Mouse (Mus musculus) ES-E14 (cell line): ENCODE measurements at regions not wholly inside any gene's neighbourhood (a gene's known extent, or its start where the extent isn't known, plus 50 kb on each side); places are given as distances from the start of the nearest gene placed in this dataset.

ENCODE experiments used
- DNase-seq: peaks from one replicate; pipeline ENCODE4 v3.0.0-alpha.2; 2013; ENCODE audit warnings: low read depth, low spot score
- H3K27ac ChIP-seq: 2 replicates; pipeline ENCODE4 v1.5.1; 2012; ENCODE audit warnings: low read depth, mild to moderate bottlenecking, low read length, moderate library complexity, mixed read lengths; ENCODE audit not compliant: poor library complexity, insufficient read depth, severe bottlenecking
- H3K36me3 ChIP-seq: 2 replicates; pipeline ENCODE4 v1.6.1; 2012; ENCODE audit warnings: mild to moderate bottlenecking, low read length, moderate library complexity, mixed read lengths; ENCODE audit not compliant: control insufficient read depth, poor library complexity, insufficient read depth, severe bottlenecking
- H3K4me1 ChIP-seq, 2 experiments: fragments of 150-350 bp in 1 of 2; sonication (generic) in 1 of 2; 2 replicates each; pipeline ENCODE4 v1.6.1; 2012; ENCODE audit warnings: low read length in 2 of 2, mild to moderate bottlenecking in 1 of 2, mixed read lengths in 1 of 2; ENCODE audit not compliant: control insufficient read depth in 2 of 2, insufficient read depth in 2 of 2, poor library complexity in 1 of 2
- H3K4me3 ChIP-seq, 2 experiments: fragments of 150-350 bp in 1 of 2; sonication (generic) in 1 of 2; 2 replicates each; pipeline ENCODE4 v1.5.1; 2012; ENCODE audit warnings: low read length in 2 of 2, low read depth in 1 of 2, mild to moderate bottlenecking in 1 of 2, mixed read lengths in 1 of 2; ENCODE audit not compliant: insufficient read depth in 1 of 2, poor library complexity in 1 of 2, severe bottlenecking in 1 of 2
- H3K9ac ChIP-seq: 2 replicates; pipeline ENCODE4 v1.6.1; 2012; ENCODE audit warnings: low read depth, mild to moderate bottlenecking, low read length, mixed read lengths; ENCODE audit not compliant: poor library complexity, insufficient read depth, severe bottlenecking
- H3K9me3 ChIP-seq: fragments of 150-350 bp; sonication (generic); 2 replicates; pipeline ENCODE4 v1.6.1; 2012; ENCODE audit warnings: low read depth, mild to moderate bottlenecking, low read length; ENCODE audit not compliant: control insufficient read depth, insufficient read depth
- CHD2 ChIP-seq: IDR thresholded peaks from 2 replicates; pipeline ENCODE4 v1.6.1; 2014; ENCODE audit warnings: mild to moderate bottlenecking, low read depth, low read length, inconsistent platforms
- HCFC1 ChIP-seq: IDR thresholded peaks from 2 replicates; pipeline ENCODE4 v1.6.1; 2012; ENCODE audit warnings: low read length, inconsistent platforms, borderline replicate concordance; ENCODE audit not compliant: insufficient read depth
- MAFK ChIP-seq: IDR thresholded peaks from 2 replicates; pipeline ENCODE4 v1.6.1; 2014; ENCODE audit warnings: mild to moderate bottlenecking, low read depth, low read length, inconsistent platforms; ENCODE audit not compliant: insufficient read depth
- ZC3H11A ChIP-seq: IDR thresholded peaks from 2 replicates; pipeline ENCODE4 v1.6.1; 2012; ENCODE audit warnings: low read depth, mild to moderate bottlenecking, inconsistent platforms, low read length, borderline replicate concordance
- ZNF384 ChIP-seq: IDR thresholded peaks from 2 replicates; pipeline ENCODE4 v1.6.1; 2012; ENCODE audit warnings: low read depth, low read length, inconsistent platforms
- in situ Hi-C, 2 experiments: fragments of 600-800 bp; cut with MboI; formaldehyde crosslinking; loops; one replicate each; pipeline ENCODE4 v1.15.1; 2025; ENCODE audit warnings: low sequenced_read_pairs in 2 of 2, inconsistent platforms in 1 of 2; ENCODE audit not compliant: unreplicated experiment in 2 of 2

DNA sequence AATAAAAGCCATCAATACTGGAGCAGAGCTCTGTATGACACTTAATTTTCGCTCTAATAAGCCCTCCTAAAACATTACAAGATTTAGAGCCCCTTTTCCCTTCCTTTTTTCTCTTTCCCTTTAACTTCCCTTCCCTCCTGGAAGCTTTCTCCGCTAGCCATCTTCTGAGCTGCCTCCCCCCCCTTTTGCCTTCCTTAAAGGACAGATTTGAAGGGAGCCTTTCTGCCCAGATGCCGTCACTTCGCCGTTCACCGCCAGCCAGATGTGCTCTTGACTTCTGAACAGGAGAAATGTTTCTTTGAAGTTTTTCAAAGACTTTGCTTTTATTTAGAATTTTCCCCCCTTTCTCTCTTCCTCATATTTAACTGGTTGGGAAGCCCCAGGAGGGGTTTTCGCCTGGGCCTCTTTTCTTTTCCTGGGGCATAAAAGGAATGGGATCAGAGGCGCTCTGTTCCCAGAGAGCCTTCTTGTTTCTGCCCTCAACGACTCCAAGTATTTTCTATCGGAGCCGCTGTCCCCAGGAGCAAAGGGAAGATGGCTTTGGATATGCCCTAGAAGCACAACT, 463.7 kb downstream of the Bnc2 start:
- Histone ChIP-seq H3K27ac (no peak overlapping the region), H3K9ac (no peak overlapping the region)
- no peak for DNase-seq

DNA sequence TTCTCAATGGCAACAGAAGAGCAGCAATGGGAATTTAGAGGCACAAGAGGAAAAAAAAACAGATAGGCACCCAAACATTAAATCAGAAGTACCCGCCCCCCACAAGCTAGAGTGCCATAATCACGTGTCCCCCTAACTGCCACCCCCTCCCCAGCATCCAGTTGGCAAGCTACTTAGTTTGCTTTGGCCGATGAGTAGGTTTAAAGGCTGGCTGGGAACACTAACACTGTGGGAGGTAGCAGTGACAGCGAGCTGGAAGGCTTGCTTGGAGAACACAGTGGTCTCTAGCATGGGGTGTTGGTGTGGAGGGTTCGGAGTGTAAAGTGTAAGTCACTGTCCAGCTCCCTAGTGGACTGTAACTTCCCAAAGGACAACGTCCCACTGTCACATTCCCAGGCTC, 463.1 kb downstream of the Bnc2 start:
- TF ChIP-seq HCFC1 (no peak), CHD2 (no peak), ZC3H11A (no peak), MAFK (no peak), ZNF384 (no peak)
- no peak overlapping the region for H3K9ac ChIP-seq
- no peaks in the 10 kb centered on the region for H3K36me3 ChIP-seq
- no peak overlapping the region for H3K27ac ChIP-seq
- no peaks in the 10 kb centered on the region for H3K9me3 ChIP-seq
- no peak for DNase-seq
- in situ Hi-C loops = no loop called here
- H3K4me1 ChIP-seq = peaks cover 0 to 2% of the 10 kb centered on the region in 2 experiments; a peak in 1 of 4 replicates
- no peak overlapping the region for H3K4me3 ChIP-seq

More for the DNA sequence above, 463.7 kb downstream of the Bnc2 start:
- Histone ChIP-seq H3K36me3 (no peaks in the 10 kb centered on the region), H3K9me3 (no peaks in the 10 kb centered on the region), H3K4me3 (no peak overlapping the region), H3K4me1 (peaks cover 0 to 2% of the 10 kb centered on the region in 2 experiments; a peak in 1 of 4 replicates)
- in situ Hi-C loops = no loop called here
- no peak for TF ChIP-seq HCFC1
- no peak for TF ChIP-seq ZNF384
- no peak for TF ChIP-seq ZC3H11A
- no peak for TF ChIP-seq CHD2
- no peak for TF ChIP-seq MAFK

DNA sequence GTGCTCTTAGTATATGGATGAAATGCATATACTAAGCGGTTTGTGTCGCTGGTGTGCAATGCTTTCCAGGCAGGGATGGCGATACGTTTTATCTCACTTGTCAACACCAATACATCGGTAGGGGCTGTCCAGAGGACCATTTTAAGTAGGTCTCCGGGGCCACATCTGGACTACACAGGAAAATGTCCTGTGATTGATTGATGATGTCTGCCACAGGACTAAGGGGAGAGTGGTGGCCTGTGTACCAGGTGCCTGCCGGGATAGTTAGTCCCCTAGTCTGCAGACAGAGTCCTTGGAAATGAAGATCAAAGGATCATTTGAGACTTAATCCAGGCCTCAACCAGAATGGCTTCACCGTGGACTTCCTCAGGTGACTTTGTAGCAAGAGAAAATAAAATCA, 460.6 kb downstream of the Bnc2 start:
- Histone ChIP-seq H3K4me1 (peaks cover 0 to 2% of the 10 kb centered on the region in 2 experiments; a peak in 1 of 4 replicates), H3K27ac (no peak overlapping the region), H3K9ac (no peak overlapping the region), H3K9me3 (no peaks in the 10 kb centered on the region), H3K36me3 (no peaks in the 10 kb centered on the region), H3K4me3 (no peak overlapping the region)
- TF ChIP-seq ZNF384 (no peak), MAFK (no peak), CHD2 (no peak), HCFC1 (no peak), ZC3H11A (no peak)
- no peak for DNase-seq
- in situ Hi-C loops = no loop called here

DNA sequence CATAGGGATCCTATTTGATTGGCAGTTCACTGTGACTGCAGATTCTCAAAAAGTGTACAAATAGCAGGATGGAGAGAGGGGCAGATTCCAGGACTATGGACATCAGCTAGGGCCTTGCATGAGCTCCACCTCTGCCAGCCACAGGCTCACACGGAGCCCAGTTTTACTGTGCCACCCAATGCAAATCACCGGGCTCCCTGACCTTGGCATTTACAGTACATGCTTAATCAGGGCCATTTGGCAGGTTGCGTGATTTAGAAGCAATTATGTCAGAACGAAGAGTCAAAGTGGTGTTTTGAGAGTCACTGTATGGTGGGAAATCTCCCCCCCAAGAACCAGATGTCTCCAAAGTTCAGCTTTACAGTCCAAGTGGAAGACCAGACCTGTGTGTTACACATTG, 456.1 kb downstream of the Bnc2 start:
- TF ChIP-seq HCFC1 = no peak
- TF ChIP-seq CHD2 = no peak
- no peak for TF ChIP-seq ZNF384
- no peak for TF ChIP-seq MAFK
- no peak for TF ChIP-seq ZC3H11A
- no peaks in the 10 kb centered on the region for H3K9me3 ChIP-seq
- H3K4me1 ChIP-seq = peaks cover 10 to 16% of the 10 kb centered on the region in 2 experiments; a peak in 3 of 4 replicates
- H3K36me3 ChIP-seq = no peaks in the 10 kb centered on the region
- no peak overlapping the region for H3K9ac ChIP-seq
- H3K4me3 ChIP-seq = no peak overlapping the region
- no peak overlapping the region for H3K27ac ChIP-seq
- no peak for DNase-seq
- in situ Hi-C loops = no loop called here
